Mouse (Mus musculus) layer of hippocampus, adult 9-11 months (tissue): ENCODE measurements around the gene Pus7l.

Source experiments
- DNase-seq: peaks from one replicate; pipeline ENCODE4 v3.0.0; 2022

The Pus7l gene

GRCm38 (mm10) chr15:94543409-94544051, at the start of gene Pus7l, which contains the start of gene Irak4:
Gene Pus7l (minus strand): TSS chr15:94543547.
Gene Irak4 (plus strand): TSS chr15:94543643.
- peak; percentile 93 for DNase-seq

- DNase-seq, result no peak
Measured at GRCm38 (mm10) chr15:94591356-94591755, 48.0 kb upstream of the Pus7l start.

GRCm38 (mm10) chr15:94590083-94590482, 46.7 kb upstream of the Pus7l start:
- DNase-seq, result no peak

GRCm38 (mm10) chr15:94589219-94590075, 46.1 kb upstream of the Pus7l start, which contains the start of gene Twf1:
Gene Twf1 (minus strand): TSS chr15:94589889.
- peak; percentile 98 for DNase-seq

- DNase-seq, result no peak
Measured at GRCm38 (mm10) chr15:94587826-94588715, 44.7 kb upstream of the Pus7l start.

GRCm38 (mm10) chr15:94584738-94585137, 41.4 kb upstream of the Pus7l start:
- no peak for DNase-seq

- DNase-seq, result no peak
Measured at GRCm38 (mm10) chr15:94583153-94583552, 39.8 kb upstream of the Pus7l start.

- DNase-seq, result no peak
Measured at GRCm38 (mm10) chr15:94582000-94582593, 38.8 kb upstream of the Pus7l start.

- no peak for DNase-seq
Measured at GRCm38 (mm10) chr15:94574566-94575268, 31.4 kb upstream of the Pus7l start.

GRCm38 (mm10) chr15:94572746-94573145, 29.4 kb upstream of the Pus7l start:
- no peak for DNase-seq

- no peak for DNase-seq
Measured at GRCm38 (mm10) chr15:94571501-94571900, 28.2 kb upstream of the Pus7l start.

GRCm38 (mm10) chr15:94568496-94569182, 25.3 kb upstream of the Pus7l start:
- DNase-seq, result no peak

GRCm38 (mm10) chr15:94565854-94566253, 22.5 kb upstream of the Pus7l start:
- DNase-seq, result no peak

GRCm38 (mm10) chr15:94564909-94565308, 21.6 kb upstream of the Pus7l start:
- DNase-seq, result no peak

- DNase-seq, result no peak
Measured at GRCm38 (mm10) chr15:94558895-94559656, 15.7 kb upstream of the Pus7l start.

- DNase-seq, result peak; percentile 76
Measured at GRCm38 (mm10) chr15:94557442-94557841, 14.1 kb upstream of the Pus7l start.

GRCm38 (mm10) chr15:94553536-94553935, 10.2 kb upstream of the Pus7l start:
- no peak for DNase-seq

- DNase-seq, result no peak
Measured at GRCm38 (mm10) chr15:94544844-94545243, 1.5 kb upstream of the Pus7l start.

- DNase-seq, result no peak
Measured at GRCm38 (mm10) chr15:94544052-94544636, 797 bp upstream of the Pus7l start.
